Mouse (Mus musculus) CH12.LX (cell line): ENCODE data around the gene Tcaf2. TPM values are rescaled to one million over a fixed set of nuclear protein-coding genes. Genes with fewer than 3 reads are reported as not detected.
A peak's percentile ranks its signal among the peaks of the same experiment; 100 is the strongest.

Experiments
- DNase-seq: peaks from one replicate; pipeline ENCODE4 v3.0.0-alpha.2; 2013; ENCODE audit errors: extremely low read depth
- H3K27ac ChIP-seq: 2 replicates; pipeline ENCODE4 v1.5.1; 2012; ENCODE audit warnings: low read depth, mild to moderate bottlenecking, control low read depth, moderate library complexity; ENCODE audit not compliant: insufficient read depth
- H3K27me3 ChIP-seq: replicated peaks from 2 replicates; pipeline ENCODE3; 2012; ENCODE audit warnings: inconsistent platforms
- H3K36me3 ChIP-seq, 2 experiments: replicated peaks in 1 of 2; 2 replicates each; pipeline versions ENCODE3 to v1.6.1; 2012; ENCODE audit warnings: inconsistent platforms in 1 of 2, low read length in 1 of 2, mild to moderate bottlenecking in 1 of 2, mixed read lengths in 1 of 2, moderate library complexity in 1 of 2; ENCODE audit not compliant: control insufficient read depth in 1 of 2, insufficient read depth in 1 of 2
- H3K4me1 ChIP-seq, 2 experiments: 2 replicates each; pipeline ENCODE4 v1.6.1; 2012; ENCODE audit warnings: inconsistent platforms in 1 of 2, moderate library complexity in 1 of 2; ENCODE audit not compliant: insufficient read depth in 2 of 2, control insufficient read depth in 1 of 2
- H3K4me2 ChIP-seq: 2 replicates; pipeline ENCODE4 v1.6.1; 2012; ENCODE audit warnings: low read depth, mild to moderate bottlenecking, control low read depth; ENCODE audit not compliant: poor library complexity, insufficient read depth, severe bottlenecking
- H3K4me3 ChIP-seq, 3 experiments: fragments of 150-350 bp in 1 of 3; sonication (generic) in 1 of 3; replicated peaks in 1 of 3; 2 replicates each; pipeline versions ENCODE3 to v1.5.1; 2011 to 2012; ENCODE audit warnings: low read depth in 2 of 3, low read length in 2 of 3, mild to moderate bottlenecking in 2 of 3, moderate library complexity in 2 of 3, control low read depth in 1 of 3, improper control_type of control experiment in 1 of 3, inconsistent platforms in 1 of 3, mixed read lengths in 1 of 3; ENCODE audit not compliant: poor library complexity in 1 of 3
- H3K79me2 ChIP-seq: replicated peaks from 2 replicates; pipeline ENCODE4 v1.6.1; 2012; ENCODE audit warnings: mild to moderate bottlenecking, moderate library complexity; ENCODE audit not compliant: control insufficient read depth, poor library complexity, insufficient read depth, severe bottlenecking; ENCODE audit errors: extremely low read depth
- H3K9ac ChIP-seq: 2 replicates; pipeline ENCODE4 v1.6.1; 2012; ENCODE audit warnings: low read depth, mild to moderate bottlenecking, control low read depth, moderate library complexity; ENCODE audit not compliant: insufficient read depth
- H3K9me3 ChIP-seq: replicated peaks from 2 replicates; pipeline ENCODE3; 2012; ENCODE audit warnings: low read length, inconsistent platforms, mixed read lengths
- BHLHE40 ChIP-seq: IDR thresholded peaks from 2 replicates; pipeline ENCODE4 v1.6.1; 2011; ENCODE audit warnings: mild to moderate bottlenecking, low read depth, low read length, improper control_type of control experiment
- CHD2 ChIP-seq: IDR thresholded peaks from 2 replicates; pipeline ENCODE4 v1.6.1; 2011; ENCODE audit warnings: low read length, improper control_type of control experiment
- CTCF ChIP-seq, 2 experiments: IDR thresholded peaks in 1 of 2; conservative IDR thresholded peaks in 1 of 2; 2 replicates each; pipeline ENCODE4 v1.5.1; 2011 to 2012; ENCODE audit warnings: low read depth in 2 of 2, low read length in 2 of 2, improper control_type of control experiment in 1 of 2, inconsistent platforms in 1 of 2, mild to moderate bottlenecking in 1 of 2, moderate library complexity in 1 of 2
- JUN ChIP-seq: IDR thresholded peaks from 2 replicates; pipeline ENCODE4 v1.6.1; 2011; ENCODE audit warnings: low read depth, mild to moderate bottlenecking, low read length, improper control_type of control experiment, moderate library complexity; ENCODE audit not compliant: insufficient read depth
- MAFK ChIP-seq: IDR thresholded peaks from 2 replicates; pipeline ENCODE4 v1.6.1; 2011; ENCODE audit warnings: low read length, improper control_type of control experiment; ENCODE audit not compliant: insufficient replicate concordance
- NELFE ChIP-seq: IDR thresholded peaks from 2 replicates; pipeline ENCODE4 v1.6.1; 2011; ENCODE audit warnings: low read depth, low read length, improper control_type of control experiment
- NRF1 ChIP-seq: IDR thresholded peaks from 2 replicates; pipeline ENCODE4 v1.6.1; 2014; ENCODE audit warnings: low read depth, mild to moderate bottlenecking, inconsistent platforms, low read length, improper control_type of control experiment, moderate library complexity
- PAX5 ChIP-seq: IDR thresholded peaks from 2 replicates; pipeline ENCODE4 v1.6.1; 2012; ENCODE audit warnings: low read length, inconsistent platforms, mixed read lengths
- RAD21 ChIP-seq: IDR thresholded peaks from 2 replicates; pipeline ENCODE4 v1.6.1; 2011; ENCODE audit warnings: low read depth, mild to moderate bottlenecking, low read length, improper control_type of control experiment, moderate library complexity
- SIN3A ChIP-seq: IDR thresholded peaks from 2 replicates; pipeline ENCODE4 v1.6.1; 2012; ENCODE audit warnings: low read length, improper control_type of control experiment, inconsistent platforms
- SMC3 ChIP-seq: IDR thresholded peaks from 2 replicates; pipeline ENCODE4 v1.6.1; 2011; ENCODE audit warnings: low read depth, low read length, improper control_type of control experiment
- ZC3H11A ChIP-seq: IDR thresholded peaks from 2 replicates; pipeline ENCODE4 v1.6.1; 2012; ENCODE audit warnings: low read depth, mild to moderate bottlenecking, inconsistent platforms, low read length, improper control_type of control experiment
- dilution Hi-C: fragments of 300-500 bp; cut with MboI; formaldehyde crosslinking; loops from 2 replicates; pipeline ENCODE4 v1.14.3; 2020; ENCODE audit warnings: low sequenced_read_pairs; ENCODE audit not compliant: extremely low pct_unique_long_range_greater_than_20kb, extremely low pct_ligation_motif_present
- in situ Hi-C: fragments of 300-500 bp; cut with MboI; formaldehyde crosslinking; loops from 3 replicates; pipeline ENCODE4 v1.14.3; 2019; ENCODE audit warnings: low sequenced_read_pairs, low pct_ligation_motif_present, low pct_unique_long_range_greater_than_20kb, mixed read lengths
- polyA plus RNA-seq: library from polyadenylated mRNA; unstranded; fragments of >175 nt; gene quantifications from 2 replicates; pipeline ENCODE4 v1.2.1, GENCODE M21; 2012; ENCODE audit warnings: low read depth; ENCODE audit not compliant: insufficient read length
- total RNA-seq, 2 experiments: library from RNA; depleted of rRNA; stranded (reverse); fragments of 300-350 nt in 1 of 2; fragments of >200 nt in 1 of 2; gene quantifications; 2 replicates each; pipeline ENCODE4 v1.2.3; 2012 to 2014

The Tcaf2 gene
- total and polyA plus RNA-seq, 3 experiments: not detected

DNA sequence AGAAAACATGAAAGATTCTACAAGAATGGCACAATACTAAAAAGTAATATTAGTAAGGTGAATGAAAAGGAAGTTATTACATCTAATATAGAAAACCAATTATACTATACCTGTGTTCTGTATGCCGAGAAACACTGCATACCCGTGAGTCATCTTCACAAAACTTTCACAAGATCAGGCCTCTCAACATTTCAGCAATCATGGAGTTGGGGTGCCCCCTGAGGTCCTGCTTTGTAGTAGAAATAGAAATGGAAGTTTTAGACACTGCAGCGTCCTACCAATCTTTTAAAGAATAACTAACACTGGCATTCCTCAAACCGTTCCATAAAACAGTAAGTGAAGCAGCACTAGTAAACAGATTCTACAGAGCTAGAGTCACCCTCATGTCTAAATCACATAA is 66.4 kb downstream of the Tcaf2 start:
- H3K27ac ChIP-seq: no peak overlapping the region
- TF ChIP-seq PAX5 (no peak), BHLHE40 (no peak), JUN (no peak), SMC3 (peak; percentile 24; the same call in 1 of the 2 replicates), CTCF (conservative IDR thresholded peaks at IDR 0.05 in 1 of 2, IDR thresholded peaks at IDR 0.05 in 1 of 2; ENCODE audit: low read depth in 2 of 2, low read length in 2 of 2) (peak in 1 of 2 experiments; percentile 28; a peak in 2 of 4 replicates), NRF1 (no peak), SIN3A (no peak), RAD21 (peak; percentile 35), ZC3H11A (no peak), MAFK (no peak)

DNA sequence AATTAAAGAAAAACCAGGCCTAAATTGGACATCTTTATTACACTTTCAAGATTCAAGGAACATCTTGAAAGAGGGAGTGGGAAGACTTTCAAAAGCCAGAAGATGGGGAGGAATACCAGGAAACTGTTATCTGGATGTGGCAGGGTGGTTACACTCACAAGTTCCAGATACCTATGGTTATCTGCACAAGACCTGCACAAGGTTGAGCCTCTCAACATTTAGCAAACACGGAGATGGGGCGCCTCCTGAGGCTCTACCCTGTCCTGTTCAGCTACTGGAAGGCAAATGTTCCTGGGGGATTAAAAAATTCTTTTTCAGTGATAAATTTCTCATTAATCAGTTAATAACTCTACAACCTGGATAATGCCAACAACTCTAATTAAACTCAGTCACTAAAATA is 67.6 kb downstream of the Tcaf2 start:
- no peak for DNase-seq
- Histone ChIP-seq H3K9me3 (no peaks in the 10 kb centered on the region), H3K4me1 (0 out of 4 replicates have a peak, but pooled peaks cover 0 to 2% of the 10 kb centered on the region in 2 experiments), H3K36me3 (no peaks in the 10 kb centered on the region), H3K27me3 (no peaks in the 10 kb centered on the region), H3K27ac (no peak overlapping the region), H3K79me2 (no peaks in the 10 kb centered on the region), H3K4me2 (no peak overlapping the region), H3K9ac (no peak overlapping the region), H3K4me3 (no peak overlapping the region)
- in situ Hi-C loops: loop anchor here (25.0 kb wide), 2 partner anchors 240 to 340 kb away; partner anchors contain the start of genes Gstk1 and Zyx
- dilution Hi-C loops: no loop called here
- TF ChIP-seq NELFE (no peak), ZC3H11A (no peak), JUN (no peak), CHD2 (no peak)

More for the DNA sequence above, 66.4 kb downstream of the Tcaf2 start:
- Histone ChIP-seq H3K27me3 (no peaks in the 10 kb centered on the region), H3K9me3 (no peaks in the 10 kb centered on the region), H3K4me2 (no peak overlapping the region), H3K36me3 (no peaks in the 10 kb centered on the region), H3K9ac (no peak overlapping the region), H3K79me2 (no peaks in the 10 kb centered on the region), H3K4me1 (0 out of 4 replicates have a peak, but pooled peaks cover 0 to 2% of the 10 kb centered on the region in 2 experiments), H3K4me3 (no peak overlapping the region)
- dilution Hi-C loops (no loop called here), in situ Hi-C loops (loop anchor here (25.0 kb wide), 2 partner anchors 241 to 341 kb away; partner anchors contain the start of genes Gstk1 and Zyx)
- DNase-seq: no peak

Other genes starting within 250 kb of the Tcaf2 start
- not detected in 2 replicates for gene Tas2r143, start 245.0 kb downstream of the Tcaf2 start, total RNA-seq (2012; rRNA removed)
- not detected in 2 replicates for gene Tas2r143, start 245.0 kb downstream of the Tcaf2 start, total RNA-seq (2014; rRNA removed)
- gene Tas2r143, start 245.0 kb downstream of the Tcaf2 start, polyA plus RNA-seq: not detected in 2 replicates
- not detected in 2 replicates for gene Tas2r135, start 239.8 kb downstream of the Tcaf2 start, total RNA-seq (2012; rRNA removed)
- gene Tas2r135, start 239.8 kb downstream of the Tcaf2 start, total RNA-seq (2014; rRNA removed): not detected in 2 replicates
- gene Tas2r135, start 239.8 kb downstream of the Tcaf2 start, polyA plus RNA-seq: not detected in 2 replicates
- gene Tas2r126, start 210.7 kb downstream of the Tcaf2 start, total RNA-seq (2012; rRNA removed): not detected in 2 replicates
- gene Tas2r126, start 210.7 kb downstream of the Tcaf2 start, total RNA-seq (2014; rRNA removed): not detected in 2 replicates
- not detected in 2 replicates for gene Tas2r126, start 210.7 kb downstream of the Tcaf2 start, polyA plus RNA-seq
- not detected in 2 replicates for gene Olfr458, start 180.1 kb downstream of the Tcaf2 start, total RNA-seq (2012; rRNA removed)
- not detected in 2 replicates for gene Olfr458, start 180.1 kb downstream of the Tcaf2 start, total RNA-seq (2014; rRNA removed)
- gene Olfr458, start 180.1 kb downstream of the Tcaf2 start, polyA plus RNA-seq: not detected in 2 replicates
- not detected in 2 replicates for gene Olfr457, start 168.9 kb downstream of the Tcaf2 start, total RNA-seq (2012; rRNA removed)
- gene Olfr457, start 168.9 kb downstream of the Tcaf2 start, total RNA-seq (2014; rRNA removed): not detected in 2 replicates
- not detected in 2 replicates for gene Olfr457, start 168.9 kb downstream of the Tcaf2 start, polyA plus RNA-seq
- gene Olfr456, start 158.0 kb downstream of the Tcaf2 start, total RNA-seq (2012; rRNA removed): not detected in 2 replicates
- not detected in 2 replicates for gene Olfr456, start 158.0 kb downstream of the Tcaf2 start, total RNA-seq (2014; rRNA removed)
- not detected in 2 replicates for gene Olfr456, start 158.0 kb downstream of the Tcaf2 start, polyA plus RNA-seq
- gene Olfr455, start 97.7 kb downstream of the Tcaf2 start, total RNA-seq (2012; rRNA removed): not detected in 2 replicates
- gene Olfr455, start 97.7 kb downstream of the Tcaf2 start, total RNA-seq (2014; rRNA removed): not detected in 2 replicates
- gene Olfr455, start 97.7 kb downstream of the Tcaf2 start, polyA plus RNA-seq: not detected in 2 replicates
- gene Tcaf3, start 47.6 kb downstream of the Tcaf2 start, total RNA-seq (2012; rRNA removed): not detected in 2 replicates
- gene Tcaf3, start 47.6 kb downstream of the Tcaf2 start, total RNA-seq (2014; rRNA removed): not detected in 2 replicates
- not detected in 2 replicates for gene Tcaf3, start 47.6 kb downstream of the Tcaf2 start, polyA plus RNA-seq
- not detected in 2 replicates for gene Tcaf1, start 64.8 kb upstream of the Tcaf2 start, total RNA-seq (2012; rRNA removed)
- gene Tcaf1, start 64.8 kb upstream of the Tcaf2 start, total RNA-seq (2014; rRNA removed): not detected in 2 replicates
- gene Tcaf1, start 64.8 kb upstream of the Tcaf2 start, polyA plus RNA-seq: not detected in 2 replicates
- not detected in 2 replicates for gene Olfr453, start 94.1 kb upstream of the Tcaf2 start, total RNA-seq (2012; rRNA removed)
- gene Olfr453, start 94.1 kb upstream of the Tcaf2 start, total RNA-seq (2014; rRNA removed): not detected in 2 replicates
- gene Olfr453, start 94.1 kb upstream of the Tcaf2 start, polyA plus RNA-seq: not detected in 2 replicates
- gene Olfr38, start 111.2 kb upstream of the Tcaf2 start, total RNA-seq (2012; rRNA removed): not detected in 2 replicates
- not detected in 2 replicates for gene Olfr38, start 111.2 kb upstream of the Tcaf2 start, total RNA-seq (2014; rRNA removed)
- not detected in 2 replicates for gene Olfr38, start 111.2 kb upstream of the Tcaf2 start, polyA plus RNA-seq
- not detected in 2 replicates for gene Olfr452, start 139.8 kb upstream of the Tcaf2 start, total RNA-seq (2012; rRNA removed)
- gene Olfr452, start 139.8 kb upstream of the Tcaf2 start, total RNA-seq (2014; rRNA removed): not detected in 2 replicates
- not detected in 2 replicates for gene Olfr452, start 139.8 kb upstream of the Tcaf2 start, polyA plus RNA-seq
- gene Olfr450, start 166.7 kb upstream of the Tcaf2 start, total RNA-seq (2012; rRNA removed): not detected in 2 replicates
- not detected in 2 replicates for gene Olfr450, start 166.7 kb upstream of the Tcaf2 start, total RNA-seq (2014; rRNA removed)
- gene Olfr450, start 166.7 kb upstream of the Tcaf2 start, polyA plus RNA-seq: not detected in 2 replicates
- gene Olfr449, start 189.1 kb upstream of the Tcaf2 start, total RNA-seq (2012; rRNA removed): not detected in 2 replicates
- gene Olfr449, start 189.1 kb upstream of the Tcaf2 start, total RNA-seq (2014; rRNA removed): not detected in 2 replicates
- gene Olfr449, start 189.1 kb upstream of the Tcaf2 start, polyA plus RNA-seq: not detected in 2 replicates
- not detected in 2 replicates for gene Olfr448, start 245.2 kb upstream of the Tcaf2 start, total RNA-seq (2012; rRNA removed)
- gene Olfr448, start 245.2 kb upstream of the Tcaf2 start, total RNA-seq (2014; rRNA removed): not detected in 2 replicates
- gene Olfr448, start 245.2 kb upstream of the Tcaf2 start, polyA plus RNA-seq: not detected in 2 replicates